Mouse (Mus musculus) T-helper 2 cell (primary cell): Measurements from ENCODE around the gene Kbtbd13.

ENCODE experiments used
- in situ Hi-C: fragments of 300-600 bp; cut with MboI, MseI; formaldehyde crosslinking; loops from one replicate; pipeline ENCODE4 v1.15.1; 2025; ENCODE audit warnings: high pct_unique_total_duplicates

Gene Kbtbd13

DNA sequence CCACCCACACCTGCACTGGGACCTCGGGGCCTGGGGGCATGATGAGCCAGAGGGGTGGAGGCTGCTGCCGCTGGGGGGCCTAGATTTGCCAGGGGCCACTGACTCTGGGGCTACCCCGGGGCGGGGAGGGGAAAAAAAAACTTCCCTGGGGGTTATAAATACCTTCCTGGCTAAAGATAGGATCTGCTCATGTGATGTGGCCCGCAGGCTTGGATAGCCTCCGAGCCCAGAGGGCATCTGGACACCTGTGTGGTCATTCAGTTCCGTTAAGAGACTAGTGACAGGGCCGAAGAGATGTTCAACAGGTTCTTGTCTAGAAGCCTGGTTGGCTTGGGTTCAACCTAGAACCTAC lies at the start of gene Kbtbd13:
Gene Kbtbd13 (minus strand): TSS at position 40 of the 352 bp plus-strand sequence.
- in situ Hi-C loops = no loop called here

DNA sequence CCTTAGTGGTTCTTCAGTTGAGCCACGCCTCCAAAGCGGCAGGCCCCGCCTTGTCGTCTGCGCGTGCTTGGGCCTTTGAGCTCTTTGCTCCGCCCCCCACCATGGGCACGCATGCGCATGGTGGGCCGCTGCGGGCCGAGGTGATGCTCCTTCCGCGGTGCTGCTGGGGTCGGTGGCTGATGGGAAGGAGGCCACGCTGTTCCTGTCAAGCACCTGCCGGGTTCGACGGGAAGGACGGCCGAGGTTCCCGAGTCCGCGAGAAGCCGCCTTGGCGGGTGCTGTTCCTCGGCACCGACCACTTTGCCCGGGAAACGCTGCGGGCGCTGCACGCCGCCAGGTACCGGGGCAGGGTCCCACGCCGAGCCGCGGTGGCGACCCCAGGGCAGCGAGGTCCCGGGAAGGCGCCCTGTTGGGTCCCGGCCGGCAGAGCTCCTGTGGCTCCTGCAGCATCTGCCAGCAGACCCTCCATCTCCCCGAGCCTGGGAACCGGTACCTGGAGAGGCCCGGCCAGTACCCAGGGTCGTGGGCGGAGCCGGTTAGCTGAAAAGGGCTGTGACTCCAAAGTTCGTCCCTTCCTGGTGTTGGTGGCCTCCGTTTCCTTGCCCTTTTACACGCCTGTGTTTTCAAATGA lies 44.3 kb upstream of the Kbtbd13 start, which contains the start of gene Mtfmt:
Gene Mtfmt (plus strand): TSS at position 112 of the 631 bp plus-strand sequence.
- in situ Hi-C loops = no loop called here

DNA sequence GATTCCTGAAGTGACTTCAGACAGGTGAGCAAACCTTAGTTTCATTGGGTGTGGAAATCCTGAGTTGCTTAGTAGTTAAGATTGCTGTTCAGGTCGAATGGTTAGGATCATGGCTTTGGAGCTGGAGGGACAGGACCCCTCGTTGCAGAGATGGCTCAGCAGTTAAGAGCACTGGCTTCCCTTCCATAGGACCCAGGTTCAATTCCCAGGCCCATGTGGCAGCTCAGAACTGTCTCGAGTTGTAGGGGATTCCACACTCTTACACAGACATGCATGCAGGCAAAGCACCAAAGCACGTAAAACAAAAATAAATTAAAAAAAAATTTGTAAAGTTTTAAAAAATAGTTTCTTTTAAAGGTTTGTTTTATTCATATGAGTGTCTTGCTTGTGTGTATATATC lies 43.8 kb upstream of the Kbtbd13 start:
- in situ Hi-C loops = no loop called here

DNA sequence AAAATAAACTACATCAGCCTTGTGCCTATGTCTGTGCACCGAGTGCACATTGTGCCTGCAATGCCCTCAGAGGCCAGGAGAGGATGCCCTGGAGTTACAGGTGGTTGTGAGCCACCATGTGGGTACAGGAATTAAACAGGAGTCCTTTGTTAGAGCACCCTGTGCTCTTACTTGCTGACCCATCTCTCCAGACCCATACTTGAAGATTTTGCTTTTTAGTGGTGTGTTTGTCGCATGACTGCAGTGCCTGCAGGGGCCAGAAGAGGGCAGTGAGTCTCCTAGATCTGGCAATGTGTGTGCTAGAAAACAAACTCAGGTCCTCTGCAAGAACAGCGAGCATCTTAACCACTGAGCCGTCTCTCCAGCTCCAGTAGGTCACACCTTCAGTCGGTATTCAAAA lies 42.7 kb upstream of the Kbtbd13 start:
- in situ Hi-C loops = no loop called here

DNA sequence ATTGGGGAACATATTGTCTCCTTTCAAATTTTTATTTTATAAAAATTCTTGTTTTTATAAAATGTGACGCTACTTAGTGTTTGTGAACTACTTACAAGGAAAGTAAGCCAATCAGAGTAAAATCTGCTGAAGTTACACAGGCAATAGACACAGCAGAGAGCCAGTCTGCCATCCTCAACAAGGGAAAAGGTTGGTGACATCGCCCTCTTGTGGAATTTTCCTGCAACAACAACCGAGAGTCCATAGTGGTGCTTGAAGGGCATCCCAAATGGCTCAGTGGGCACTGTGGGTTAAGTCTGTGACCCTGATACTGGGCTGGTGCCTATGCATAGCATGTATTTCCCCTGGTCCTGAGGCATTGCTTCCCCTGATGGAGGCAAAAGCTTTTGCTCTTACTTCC lies 40.8 kb upstream of the Kbtbd13 start:
- in situ Hi-C loops = no loop called here

DNA sequence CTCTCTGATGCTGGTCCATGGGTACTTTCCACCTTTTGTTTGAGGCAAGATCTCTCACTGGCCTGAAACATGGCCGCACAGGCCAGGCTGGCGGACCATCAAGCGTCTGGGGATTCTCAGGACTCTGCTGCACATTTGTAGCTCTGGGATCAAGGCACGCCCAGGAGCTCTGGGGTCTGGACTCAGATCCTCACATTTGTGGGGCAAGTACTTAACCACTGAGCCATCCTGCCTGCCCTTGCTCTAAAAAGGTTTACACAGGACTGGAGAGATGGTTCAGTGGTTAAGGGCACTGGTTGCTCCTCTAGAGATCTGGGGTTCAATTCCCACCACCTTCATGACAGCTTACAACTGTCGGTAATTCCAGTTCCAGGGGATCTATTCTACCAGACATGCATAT lies 39.5 kb upstream of the Kbtbd13 start:
- in situ Hi-C loops = no loop called here

DNA sequence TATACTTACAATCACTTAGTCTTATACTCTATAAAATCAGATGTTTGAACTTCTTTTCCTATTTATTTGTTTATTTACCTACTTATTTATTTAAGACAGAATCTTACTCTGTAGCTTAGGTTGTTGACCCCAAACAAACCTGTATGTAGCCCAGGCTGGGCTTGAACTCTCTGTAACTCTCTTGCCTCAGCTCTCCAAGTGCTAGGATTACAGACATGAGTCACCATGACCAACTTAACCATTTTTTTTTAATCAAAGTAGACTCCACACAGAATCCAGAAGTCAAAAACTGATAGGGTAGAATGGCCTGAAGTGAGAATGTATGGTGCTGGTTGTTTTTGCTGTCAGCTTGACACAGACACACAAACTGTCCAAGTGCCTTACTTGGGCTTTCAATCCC lies 38.9 kb upstream of the Kbtbd13 start:
- in situ Hi-C loops = no loop called here

DNA sequence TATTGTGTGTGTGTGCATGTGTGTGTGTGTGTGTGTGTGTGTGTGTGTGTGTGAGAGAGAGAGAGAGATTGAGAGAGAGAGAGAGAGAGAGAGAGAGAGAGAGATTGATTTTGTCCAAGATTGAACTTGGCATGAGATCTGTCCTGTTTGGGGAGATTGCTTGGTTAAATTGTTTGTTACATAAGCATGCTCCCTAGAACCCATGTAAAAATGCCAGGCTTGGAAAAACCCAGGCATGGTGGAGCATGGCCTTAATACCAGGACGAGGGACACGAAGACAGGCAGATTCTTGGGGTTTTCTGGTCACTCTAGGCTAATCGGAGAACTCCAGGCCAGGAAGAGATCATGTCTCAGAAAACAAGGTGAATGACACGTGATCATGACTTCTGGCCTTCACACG lies 36.6 kb upstream of the Kbtbd13 start:
- in situ Hi-C loops = loop anchor here (10.0 kb wide), 1 partner anchor 977 kb away; no protein-coding TSS in a partner anchor

DNA sequence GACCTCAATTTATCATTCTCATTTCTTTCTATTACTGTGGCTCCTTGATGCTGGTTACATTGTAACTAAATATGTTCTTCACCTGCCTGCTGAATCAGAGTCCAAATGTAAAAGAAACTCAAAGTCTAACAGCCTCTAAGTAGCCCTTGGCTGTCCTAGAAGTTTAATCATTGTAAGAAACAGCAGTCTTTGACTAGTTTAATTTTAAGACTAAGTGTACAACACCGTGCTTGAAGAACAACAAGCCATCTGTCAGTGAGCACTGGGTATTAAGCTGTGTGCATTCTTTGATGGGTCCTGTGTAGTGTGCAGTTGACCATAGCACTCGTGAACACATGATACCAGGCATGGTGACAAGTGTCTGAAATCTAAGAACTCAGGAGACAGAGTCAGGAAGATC lies 36.1 kb upstream of the Kbtbd13 start:
- in situ Hi-C loops = loop anchor here (10.0 kb wide), 1 partner anchor 977 kb away; no protein-coding TSS in a partner anchor

DNA sequence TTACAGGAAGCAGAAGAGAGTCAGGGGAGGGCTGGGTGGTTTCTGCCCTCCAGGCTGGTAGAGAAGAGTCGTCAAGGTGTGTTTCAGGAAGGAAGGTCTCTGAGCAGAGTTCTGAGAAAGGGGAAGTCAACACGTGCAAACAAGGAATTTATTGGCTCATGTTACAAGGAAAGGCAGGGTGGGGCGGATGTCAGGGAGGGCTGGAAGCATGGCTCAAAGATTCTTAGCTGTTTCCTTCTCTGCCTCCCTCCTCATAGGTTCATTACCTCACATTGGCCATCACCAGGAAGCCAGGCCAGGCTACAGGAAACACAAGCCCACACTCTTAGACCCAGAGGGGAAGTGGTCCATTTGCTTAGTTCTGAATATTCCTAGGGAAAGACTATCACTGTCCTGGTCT lies 32.9 kb upstream of the Kbtbd13 start:
- in situ Hi-C loops = loop anchor here (10.0 kb wide), 1 partner anchor 980 kb away; no protein-coding TSS in a partner anchor

DNA sequence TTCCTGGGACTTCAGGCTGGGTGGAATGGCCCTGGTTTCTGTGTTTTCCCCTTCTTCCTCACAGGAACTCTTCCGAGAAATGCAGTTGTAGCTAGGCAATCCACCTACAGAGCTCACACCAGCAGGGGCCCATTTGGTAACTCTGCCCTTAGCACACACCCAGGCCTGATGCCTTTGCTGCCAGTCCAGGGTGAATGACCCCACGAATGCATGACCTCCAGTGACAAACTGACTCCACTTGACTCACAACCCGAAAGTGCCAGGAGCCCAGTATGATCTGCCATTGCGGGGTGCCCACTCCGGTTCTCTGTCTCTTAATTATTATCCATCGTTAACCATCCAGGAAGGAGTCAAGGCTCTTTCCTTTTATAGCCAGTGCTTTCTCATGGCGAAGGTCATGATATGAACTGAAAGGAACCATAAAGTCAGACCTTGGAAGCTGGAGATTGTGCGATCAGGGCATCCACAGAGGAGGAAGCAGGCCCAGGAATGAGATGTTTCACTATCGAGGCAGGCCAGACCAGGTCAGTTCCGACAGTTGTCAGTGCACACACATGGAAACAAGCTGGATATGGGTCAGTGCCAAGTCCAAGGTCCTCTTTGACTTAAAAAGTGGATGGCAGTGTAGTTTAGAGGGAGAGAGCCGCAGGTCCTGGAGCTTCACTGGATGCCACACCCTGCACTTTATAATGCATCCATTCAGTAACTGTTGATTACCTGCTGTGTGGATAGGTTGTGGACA lies 31.5 kb upstream of the Kbtbd13 start, which contains the start of gene Slc51b:
Gene Slc51b (minus strand): TSS at position 196 of the 742 bp plus-strand sequence.
- in situ Hi-C loops = loop anchor here (10.0 kb wide), 1 partner anchor 982 kb away; no protein-coding TSS in a partner anchor

DNA sequence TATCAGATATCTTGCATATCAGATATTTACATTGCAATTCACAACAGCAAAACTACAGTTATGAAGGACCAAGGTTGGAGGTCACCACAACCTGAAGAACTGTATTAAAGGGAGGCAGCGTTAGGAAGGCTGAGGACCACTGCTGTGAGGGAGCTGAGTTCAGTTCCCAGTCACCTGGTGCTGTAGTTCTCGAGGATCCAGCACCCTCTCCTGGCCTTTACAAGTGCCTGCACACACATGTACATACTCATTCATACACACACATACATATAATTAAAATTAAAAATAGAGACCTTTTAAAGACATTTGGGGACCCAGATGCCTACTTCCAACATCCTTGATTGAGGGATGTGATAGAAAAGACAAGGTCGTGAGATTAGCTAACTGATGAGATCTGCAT lies 28.2 kb upstream of the Kbtbd13 start:
- in situ Hi-C loops = loop anchor here (10.0 kb wide), 1 partner anchor 985 kb away; no protein-coding TSS in a partner anchor

DNA sequence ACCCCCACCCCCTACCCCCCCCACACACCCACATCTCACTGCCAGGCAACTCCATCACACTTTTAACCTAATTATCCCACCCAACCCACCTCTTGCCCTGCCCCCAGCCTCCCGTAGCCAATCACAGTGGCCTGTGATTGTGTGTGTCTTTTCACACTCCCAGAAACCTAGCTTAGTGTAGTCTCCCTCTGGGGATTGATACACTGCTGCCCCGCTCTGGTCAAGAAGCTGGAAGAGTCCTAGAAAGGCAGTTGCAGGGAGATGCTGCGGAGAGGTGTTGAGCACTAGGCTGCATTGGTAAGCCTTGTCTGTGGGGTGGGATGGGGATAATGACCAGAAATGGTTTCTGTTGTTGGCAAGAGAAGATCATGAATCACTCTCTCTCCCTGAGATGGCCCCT lies 26.3 kb upstream of the Kbtbd13 start:
- in situ Hi-C loops = no loop called here

DNA sequence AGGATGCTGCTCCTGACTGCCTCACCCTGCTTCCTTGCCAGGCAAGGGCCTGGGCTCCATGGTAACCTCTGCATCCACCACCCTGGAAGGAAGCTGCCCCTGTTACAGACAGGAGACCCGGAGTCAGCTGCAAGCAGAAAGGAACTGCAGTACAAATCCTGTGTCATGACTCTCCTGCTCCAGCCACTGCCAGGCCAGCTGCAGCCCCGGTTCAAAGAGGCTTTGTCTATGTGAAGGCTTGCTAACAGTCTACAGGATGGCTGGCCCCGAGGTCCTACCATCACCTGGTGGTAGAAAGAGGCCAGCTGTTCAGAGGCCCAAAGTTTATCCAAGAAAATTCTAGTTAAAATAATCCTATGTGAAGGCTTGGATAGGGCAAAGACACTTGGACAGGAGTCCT lies 19.9 kb upstream of the Kbtbd13 start:
- in situ Hi-C loops = no loop called here

DNA sequence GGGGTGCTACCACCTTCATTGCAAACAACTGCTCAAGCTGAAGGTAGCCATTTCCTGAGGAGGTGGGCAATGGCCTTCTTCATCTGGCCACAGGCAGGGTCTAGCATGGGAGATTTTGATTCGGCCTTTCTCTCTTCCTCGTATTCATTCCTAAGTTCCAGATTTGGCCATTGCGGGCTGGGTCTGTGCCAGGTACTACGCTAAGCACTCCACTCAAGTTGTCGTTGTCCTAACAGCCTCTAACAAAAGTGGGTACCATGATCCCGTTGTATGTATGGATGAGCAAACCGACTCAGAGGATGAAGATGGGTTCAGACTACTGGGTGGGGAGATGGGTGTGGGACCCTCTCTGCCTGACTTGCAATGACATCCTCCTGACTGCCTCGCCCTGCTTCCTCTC lies 18.9 kb upstream of the Kbtbd13 start:
- in situ Hi-C loops = no loop called here

DNA sequence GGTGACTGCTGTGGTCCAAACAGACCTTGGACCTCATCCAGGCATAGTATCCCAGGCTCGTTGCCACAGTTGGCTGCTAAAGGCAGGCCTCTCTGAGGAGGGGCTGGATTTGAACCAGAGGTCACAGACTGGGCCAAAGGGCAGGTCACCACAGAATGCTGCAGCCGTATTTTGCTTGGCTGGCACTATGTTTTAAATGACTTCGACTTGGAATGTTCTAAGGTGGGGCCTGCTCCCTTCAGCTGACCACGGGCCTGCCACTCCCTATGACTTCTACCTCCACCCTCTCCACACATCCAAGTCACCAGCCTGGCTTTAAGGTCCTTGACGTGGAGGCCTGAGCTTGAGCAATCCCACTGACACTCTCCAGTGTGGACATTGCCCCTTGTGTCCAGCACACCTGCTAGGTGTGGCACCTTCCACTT lies 17.4 kb upstream of the Kbtbd13 start:
- in situ Hi-C loops = no loop called here

DNA sequence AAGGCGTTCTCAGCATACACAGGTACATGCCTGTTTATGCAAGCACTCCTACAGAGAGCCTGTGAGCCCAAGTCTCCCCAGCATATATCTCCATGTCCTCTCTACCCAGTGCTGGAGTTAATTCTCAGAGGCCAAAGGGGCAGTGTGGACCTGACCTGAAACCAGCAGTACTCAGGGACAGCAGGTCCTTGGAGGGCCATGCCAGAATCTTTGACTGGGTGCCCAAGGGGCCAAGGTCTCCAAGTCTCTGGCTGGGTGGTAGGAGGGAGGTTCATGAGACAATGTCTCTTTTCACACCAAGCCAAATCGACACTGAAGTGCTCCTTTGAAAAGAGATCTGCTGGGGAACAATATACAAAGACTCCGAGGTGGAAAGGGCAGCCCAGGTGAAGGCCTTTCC lies 16.4 kb upstream of the Kbtbd13 start:
- in situ Hi-C loops = no loop called here

DNA sequence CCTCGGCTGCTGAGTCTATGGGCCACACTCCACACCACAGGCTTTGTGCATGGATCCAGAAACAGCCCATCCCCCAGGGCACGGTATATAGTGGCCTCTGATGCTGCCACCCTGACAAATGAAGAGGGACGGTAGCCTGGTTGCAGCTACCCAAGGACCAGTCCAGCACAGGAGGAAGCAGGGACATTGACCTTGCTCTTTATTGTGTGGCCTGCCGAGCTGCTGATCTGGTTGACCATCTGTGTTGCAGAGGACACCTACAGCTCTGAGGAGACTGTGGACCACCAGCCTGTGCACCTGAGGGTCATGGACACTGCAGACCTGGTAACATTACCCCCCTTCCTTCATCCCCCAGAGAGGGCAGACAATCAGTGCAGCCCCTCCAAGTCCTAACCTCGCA lies 15.9 kb upstream of the Kbtbd13 start:
- in situ Hi-C loops = no loop called here

DNA sequence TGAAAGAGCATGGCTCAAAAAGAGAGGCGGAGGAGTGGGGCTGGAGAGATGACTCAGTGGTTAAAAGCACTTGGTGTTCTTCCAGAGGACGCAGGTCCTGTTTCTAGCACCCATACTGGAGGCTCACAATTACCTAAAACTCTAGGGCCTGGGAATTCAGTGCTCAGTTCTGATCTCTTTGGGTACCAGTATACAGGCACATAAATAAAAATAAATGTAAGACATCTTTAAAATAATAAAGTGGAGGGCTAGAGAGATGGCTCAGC lies 13.7 kb upstream of the Kbtbd13 start:
- in situ Hi-C loops = no loop called here

DNA sequence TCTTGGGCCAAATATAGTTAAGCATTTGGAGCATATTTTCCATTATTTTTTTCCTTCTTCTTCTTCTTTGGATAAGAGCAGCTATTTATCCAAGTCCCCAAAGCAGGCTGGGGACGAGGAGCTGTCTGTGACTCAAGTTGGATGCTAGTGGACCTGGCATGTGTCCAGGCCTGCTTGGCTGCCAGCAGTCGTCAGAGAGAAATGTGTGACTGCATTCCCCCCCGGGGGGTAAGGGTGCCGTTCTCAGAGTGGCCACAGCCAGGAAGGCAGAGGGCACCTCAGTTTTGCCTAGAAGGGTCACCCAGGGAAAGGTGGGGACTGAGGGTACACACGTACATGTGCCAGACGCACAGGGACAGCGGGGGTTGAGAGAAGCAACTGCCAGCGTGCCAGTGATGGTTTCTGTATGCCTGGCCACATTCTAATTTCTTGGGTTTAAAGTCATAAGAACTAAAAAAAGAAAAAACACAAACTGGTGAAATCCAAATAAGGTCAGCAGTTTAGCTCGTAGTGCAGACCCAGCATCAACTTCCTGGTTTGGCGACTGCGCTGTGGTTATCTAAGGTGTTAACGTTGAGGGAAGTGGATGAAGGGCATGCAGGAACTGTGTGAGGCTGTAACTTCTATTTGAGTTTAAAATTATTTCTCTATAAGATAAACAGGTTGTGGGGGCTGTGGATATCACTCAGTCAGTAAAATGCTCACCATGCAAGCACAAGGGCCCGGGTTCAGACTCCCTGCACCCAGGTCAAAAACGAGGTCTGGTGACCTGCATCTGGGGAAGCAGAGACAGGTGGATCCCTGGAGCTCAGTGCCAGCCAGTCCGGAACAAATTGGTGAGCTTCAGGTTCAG lies 13.1 kb upstream of the Kbtbd13 start:
- in situ Hi-C loops = no loop called here

DNA sequence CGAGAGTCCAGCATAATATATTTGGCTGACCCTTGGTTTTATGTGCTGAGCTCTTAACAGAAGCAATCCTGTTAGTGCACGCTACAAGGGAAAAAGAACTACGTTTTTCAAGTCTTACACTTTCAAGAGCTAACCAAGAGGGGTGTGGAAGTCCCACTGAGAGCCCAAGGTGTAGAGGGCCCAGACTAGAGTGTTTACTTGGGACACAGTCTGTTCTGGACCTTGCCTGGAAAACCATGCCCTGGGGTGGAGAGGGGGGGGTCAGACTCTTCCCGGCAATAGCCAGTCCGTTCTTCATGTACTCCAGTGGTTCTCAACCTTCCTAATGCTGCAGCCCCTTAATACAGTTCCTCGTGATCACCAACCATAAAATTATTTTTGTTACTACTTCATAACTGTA lies 8.5 kb upstream of the Kbtbd13 start:
- in situ Hi-C loops = no loop called here

DNA sequence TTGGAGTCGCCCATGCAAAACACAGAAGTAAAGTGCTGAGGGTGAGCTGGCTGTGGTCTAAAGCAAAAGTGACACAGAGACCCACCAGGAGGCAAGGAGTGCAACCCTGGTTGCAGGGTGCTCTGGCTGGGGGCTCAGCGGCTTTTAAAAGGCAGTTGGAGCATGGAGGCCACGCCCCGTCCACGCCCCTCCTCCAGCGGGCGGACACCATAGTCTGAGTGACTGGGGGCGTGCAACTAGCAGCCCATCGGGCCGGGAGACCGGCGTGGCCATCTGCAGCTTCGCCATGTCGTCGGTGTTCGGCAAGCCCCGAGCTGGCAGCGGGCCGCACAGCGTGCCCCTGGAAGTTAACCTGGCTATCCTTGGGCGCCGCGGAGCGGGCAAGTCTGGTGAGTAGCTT lies 6.8 kb upstream of the Kbtbd13 start, which contains the start of gene Rasl12:
Gene Rasl12 (plus strand): TSS at position 228 of the 400 bp plus-strand sequence.
- in situ Hi-C loops = no loop called here
